Mouse (Mus musculus): ENCODE results near the gene Cenpp. TPM values are rescaled to one million over a fixed set of nuclear protein-coding genes. Genes with fewer than 3 reads are reported as not detected.

Cenpp gene
- 13.1 and 14.5 TPM in 2 replicates for polyA plus RNA-seq (2015; fragmentation: Nextera tagmentation; extraction: Ambion mirVana)

- WGBS = under 1% methylated on average over 68 of the region's 68 CpGs
- H3K9ac ChIP-seq (replicated peaks) = peak within 1 kb of the TSS; percentile 56
- no peaks in the 10 kb centered on the region for H3K27me3 ChIP-seq
- H3K4me2 ChIP-seq (replicated peaks) = peak within 1 kb of the TSS; percentile 85
- H3K36me3 ChIP-seq = peaks cover 11% of the 10 kb centered on the region
- peaks cover 23% of the 10 kb centered on the region for H3K4me1 ChIP-seq
- H3K27ac ChIP-seq (replicated peaks) = peak within 1 kb of the TSS; percentile 68
- H3K4me3 ChIP-seq = peak within 1 kb of the TSS; percentile 84
- peak; percentile 99 for ATAC-seq (replicated peaks)
- H3K9me3 ChIP-seq = no peaks in the 10 kb centered on the region
Observed at GRCm38 (mm10) chr13:49652481-49653179, at the start of gene Cenpp, which contains the start of gene Nol8. Gene Cenpp, minus strand, starts transcription at chr13:49652785. Gene Nol8, plus strand, starts transcription at chr13:49653078.

- no peak overlapping the region for H3K9ac ChIP-seq (replicated peaks)
- no peaks in the 10 kb centered on the region for H3K9me3 ChIP-seq
- H3K4me3 ChIP-seq = no peak overlapping the region
- H3K4me1 ChIP-seq = no peaks in the 10 kb centered on the region
- H3K36me3 ChIP-seq = peaks cover 54% of the 10 kb centered on the region
- ATAC-seq (replicated peaks) = no peak
- no peak overlapping the region for H3K4me2 ChIP-seq (replicated peaks)
- 98% methylated on average over 5 of the region's 5 CpGs for WGBS
- no peaks in the 10 kb centered on the region for H3K27me3 ChIP-seq
- no peak overlapping the region for H3K27ac ChIP-seq (replicated peaks)
Observed at GRCm38 (mm10) chr13:49691056-49691455, 38.5 kb upstream of the Cenpp start.

GRCm38 (mm10) chr13:49684266-49684665 lies 31.7 kb upstream of the Cenpp start:
- ATAC-seq (replicated peaks) = no peak
- Histone ChIP-seq H3K36me3 (peaks cover 21% of the 10 kb centered on the region), H3K27ac (replicated peaks) (no peak overlapping the region), H3K4me2 (replicated peaks) (no peak overlapping the region), H3K9me3 (no peaks in the 10 kb centered on the region), H3K4me1 (peaks cover 25% of the 10 kb centered on the region), H3K4me3 (no peak overlapping the region), H3K27me3 (no peaks in the 10 kb centered on the region), H3K9ac (replicated peaks) (no peak overlapping the region)
- WGBS = 65% methylated on average over 4 of the region's 4 CpGs

- Histone ChIP-seq H3K27me3 (no peaks in the 10 kb centered on the region), H3K27ac (replicated peaks) (peak overlapping the region; percentile 49), H3K4me2 (replicated peaks) (peak overlapping the region; percentile 76), H3K4me3 (peak overlapping the region; percentile 63), H3K4me1 (peaks cover 25% of the 10 kb centered on the region), H3K9ac (replicated peaks) (peak overlapping the region; percentile 63), H3K36me3 (peaks cover 19% of the 10 kb centered on the region), H3K9me3 (no peaks in the 10 kb centered on the region)
- WGBS = 1% methylated on average over 20 of the region's 20 CpGs
- ATAC-seq (replicated peaks) = no peak
Observed at GRCm38 (mm10) chr13:49682233-49682846, 29.8 kb upstream of the Cenpp start.

- H3K4me2 ChIP-seq (replicated peaks) = peak within 1 kb of the TSS; percentile 76
- 6% methylated on average over 26 of the region's 26 CpGs for WGBS
- H3K4me3 ChIP-seq = peak within 1 kb of the TSS; percentile 63
- H3K9me3 ChIP-seq = no peaks in the 10 kb centered on the region
- ATAC-seq (replicated peaks) = peak; percentile 100
- H3K27ac ChIP-seq (replicated peaks) = peak within 1 kb of the TSS; percentile 54
- H3K36me3 ChIP-seq = peaks cover 23% of the 10 kb centered on the region
- peak within 1 kb of the TSS; percentile 63 for H3K9ac ChIP-seq (replicated peaks)
- no peaks in the 10 kb centered on the region for H3K27me3 ChIP-seq
- H3K4me1 ChIP-seq = peaks cover 25% of the 10 kb centered on the region
Observed at GRCm38 (mm10) chr13:49681351-49682232, 29.0 kb upstream of the Cenpp start, which contains the start of gene Iars. Gene Iars, plus strand, starts transcription at chr13:49682100.

- no peaks in the 10 kb centered on the region for H3K9me3 ChIP-seq
- ATAC-seq (replicated peaks) = no peak
- no peak overlapping the region for H3K9ac ChIP-seq (replicated peaks)
- H3K4me3 ChIP-seq = no peak overlapping the region
- 89% methylated on average over 2 of the region's 2 CpGs for WGBS
- peaks cover 10% of the 10 kb centered on the region for H3K4me1 ChIP-seq
- H3K27me3 ChIP-seq = no peaks in the 10 kb centered on the region
- H3K27ac ChIP-seq (replicated peaks) = no peak overlapping the region
- no peak overlapping the region for H3K4me2 ChIP-seq (replicated peaks)
- peaks cover 49% of the 10 kb centered on the region for H3K36me3 ChIP-seq
Observed at GRCm38 (mm10) chr13:49677793-49678192, 25.2 kb upstream of the Cenpp start.

- H3K4me3 ChIP-seq = peak overlapping the region; percentile 84
- H3K4me1 ChIP-seq = peaks cover 23% of the 10 kb centered on the region
- WGBS = 0% methylated on average over 16 of the region's 16 CpGs
- H3K36me3 ChIP-seq = peaks cover 11% of the 10 kb centered on the region
- peak; percentile 86 for ATAC-seq (replicated peaks)
- peak overlapping the region; percentile 56 for H3K9ac ChIP-seq (replicated peaks)
- no peaks in the 10 kb centered on the region for H3K27me3 ChIP-seq
- H3K4me2 ChIP-seq (replicated peaks) = peak overlapping the region; percentile 85
- peak overlapping the region; percentile 68 for H3K27ac ChIP-seq (replicated peaks)
- no peaks in the 10 kb centered on the region for H3K9me3 ChIP-seq
Observed at GRCm38 (mm10) chr13:49653180-49653541, 576 bp upstream of the Cenpp start.

- WGBS = 0% methylated on average over 4 of the region's 4 CpGs
- Histone ChIP-seq H3K4me2 (replicated peaks) (peak overlapping the region; percentile 80), H3K4me3 (peak overlapping the region; percentile 84), H3K4me1 (peaks cover 23% of the 10 kb centered on the region), H3K27ac (replicated peaks) (no peak overlapping the region), H3K9me3 (no peaks in the 10 kb centered on the region), H3K9ac (replicated peaks) (peak overlapping the region; percentile 35; the same call in 1 of the 2 replicates), H3K27me3 (no peaks in the 10 kb centered on the region), H3K36me3 (peaks cover 4% of the 10 kb centered on the region; the same call in 1 of the 2 replicates)
- no peak for ATAC-seq (replicated peaks)
Observed at GRCm38 (mm10) chr13:49651781-49652351, 719 bp downstream of the Cenpp start.

- Histone ChIP-seq H3K9me3 (no peaks in the 10 kb centered on the region), H3K4me1 (peaks cover 23% of the 10 kb centered on the region), H3K9ac (replicated peaks) (no peak overlapping the region), H3K4me3 (no peak overlapping the region), H3K4me2 (replicated peaks) (peak overlapping the region; percentile 80; the same call in 1 of the 2 replicates), H3K27me3 (no peaks in the 10 kb centered on the region), H3K36me3 (peaks cover under 1% of the 10 kb centered on the region; the same call in 1 of the 2 replicates), H3K27ac (replicated peaks) (no peak overlapping the region)
- no peak for ATAC-seq (replicated peaks)
- WGBS = 37% methylated on average over 2 of the region's 2 CpGs
Observed at GRCm38 (mm10) chr13:49651136-49651535, 1.4 kb downstream of the Cenpp start.

GRCm38 (mm10) chr13:49646019-49646418 lies 6.6 kb downstream of the Cenpp start:
- no peak overlapping the region for H3K4me2 ChIP-seq (replicated peaks)
- H3K4me1 ChIP-seq = no peaks in the 10 kb centered on the region
- H3K9ac ChIP-seq (replicated peaks) = no peak overlapping the region
- no peak for ATAC-seq (replicated peaks)
- H3K4me3 ChIP-seq = no peak overlapping the region
- H3K27ac ChIP-seq (replicated peaks) = no peak overlapping the region
- WGBS = 98% methylated on average over 1 of the region's 1 CpGs
- H3K36me3 ChIP-seq = no peaks in the 10 kb centered on the region
- H3K9me3 ChIP-seq = no peaks in the 10 kb centered on the region
- no peaks in the 10 kb centered on the region for H3K27me3 ChIP-seq

GRCm38 (mm10) chr13:49644731-49645529 lies 7.7 kb downstream of the Cenpp start:
- peak; percentile 60 for ATAC-seq (replicated peaks)
- no peaks in the 10 kb centered on the region for H3K9me3 ChIP-seq
- no peak overlapping the region for H3K4me3 ChIP-seq
- H3K9ac ChIP-seq (replicated peaks) = no peak overlapping the region
- no peaks in the 10 kb centered on the region for H3K36me3 ChIP-seq
- H3K4me2 ChIP-seq (replicated peaks) = no peak overlapping the region
- no peaks in the 10 kb centered on the region for H3K4me1 ChIP-seq
- no peaks in the 10 kb centered on the region for H3K27me3 ChIP-seq
- WGBS = 68% methylated on average over 2 of the region's 2 CpGs
- H3K27ac ChIP-seq (replicated peaks) = no peak overlapping the region

All from forebrain, embryonic 15.5 days (tissue).